Mouse (Mus musculus) erythroid progenitor cell, adult 5-6 weeks (primary cell): Measurements from ENCODE around the gene Catsperg1. TPM values are rescaled to one million over a fixed set of nuclear protein-coding genes. Genes with fewer than 3 reads are reported as not detected.
"Not testable (repeated sequence)": the region's sequence is repeated elsewhere in the genome, so short reads cannot be mapped to it uniquely, and the experiment has no call there.

Experiments
- ATAC-seq: replicated peaks from 2 replicates; pipeline ENCODE4 v1.8.0; 2016; ENCODE audit warnings: moderate number of reproducible peaks, mild to moderate bottlenecking, moderate TSS enrichment, inconsistent platforms; ENCODE audit not compliant: poor library complexity, low FRiP score, severe bottlenecking
- total RNA-seq, 2 experiments: library from RNA; stranded (forward) in 1 of 2; stranded (reverse) in 1 of 2; fragments of 150-400 nt in 1 of 2; fragments of 186-747, 209-891 nt in 1 of 2; gene quantifications; 2 replicates each; pipeline versions ENCODE4 v1.2.3 to v1.2.4; 2015 to 2017; ENCODE audit warnings: low replicate concordance in 2 of 2

The Catsperg1 gene
- not detected in 2 replicates for total RNA-seq (2015; ENCODE audit: low replicate concordance)
- total RNA-seq (2017; ENCODE audit: low replicate concordance), result not detected in 2 replicates

GRCm38 (mm10) chr7:29213675-29214082, at the start of gene Catsperg1:
Gene Catsperg1, minus strand, starts transcription at chr7:29214035.
- no peak for ATAC-seq

- ATAC-seq, result no peak
Measured at GRCm38 (mm10) chr7:29262151-29262550, 48.3 kb upstream of the Catsperg1 start.

DNA sequence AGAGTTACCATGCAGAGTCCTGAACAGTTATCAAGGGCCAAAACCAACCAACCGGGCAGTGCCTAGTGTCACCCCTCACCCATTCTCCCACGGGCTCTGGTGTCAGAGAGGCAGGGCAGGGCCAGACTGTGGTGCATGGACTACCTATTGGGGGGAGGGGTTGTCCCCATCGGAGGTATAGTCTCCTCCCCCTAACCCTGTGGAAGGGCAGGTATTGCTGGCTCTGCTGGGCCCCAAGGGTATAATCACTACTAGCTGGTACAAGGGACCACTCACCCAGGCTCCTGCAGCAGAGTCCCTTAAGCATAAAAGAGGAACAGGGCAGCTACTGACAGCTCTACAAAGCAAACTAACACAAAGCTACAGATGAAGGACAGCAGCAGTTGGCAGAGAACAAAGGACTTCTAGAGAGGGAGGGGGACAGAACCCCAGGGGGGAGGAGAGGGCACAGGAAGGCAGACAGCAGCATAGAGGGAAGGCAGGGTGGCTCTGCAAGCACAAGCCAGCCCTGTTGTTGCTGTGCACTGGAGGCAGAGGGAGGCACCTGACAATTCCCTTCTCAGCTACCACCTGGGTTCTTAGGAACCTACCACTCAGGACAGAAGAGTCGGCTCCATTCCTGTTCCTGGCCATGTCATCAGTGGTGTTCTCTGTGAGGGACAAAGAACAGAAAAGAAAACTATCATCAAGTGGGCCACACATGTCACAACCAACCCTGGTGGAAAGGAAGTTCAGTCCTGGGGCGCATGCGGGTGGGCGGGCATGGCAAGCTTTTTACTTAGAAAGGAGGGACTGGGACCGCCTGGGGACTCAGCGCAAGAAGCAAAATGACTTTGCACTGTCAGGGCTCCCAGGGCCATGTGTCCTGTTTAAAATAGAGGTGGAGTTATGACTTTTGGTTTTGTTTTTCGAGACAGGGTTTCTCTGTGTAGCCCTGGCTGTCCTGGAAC, 46.2 kb upstream of the Catsperg1 start:
- no peak for ATAC-seq

GRCm38 (mm10) chr7:29257368-29257767, 43.5 kb upstream of the Catsperg1 start:
- ATAC-seq, result no peak

GRCm38 (mm10) chr7:29255875-29256274, 42.0 kb upstream of the Catsperg1 start:
- ATAC-seq, result no peak

GRCm38 (mm10) chr7:29253842-29254241, 40.0 kb upstream of the Catsperg1 start:
- no peak for ATAC-seq

DNA sequence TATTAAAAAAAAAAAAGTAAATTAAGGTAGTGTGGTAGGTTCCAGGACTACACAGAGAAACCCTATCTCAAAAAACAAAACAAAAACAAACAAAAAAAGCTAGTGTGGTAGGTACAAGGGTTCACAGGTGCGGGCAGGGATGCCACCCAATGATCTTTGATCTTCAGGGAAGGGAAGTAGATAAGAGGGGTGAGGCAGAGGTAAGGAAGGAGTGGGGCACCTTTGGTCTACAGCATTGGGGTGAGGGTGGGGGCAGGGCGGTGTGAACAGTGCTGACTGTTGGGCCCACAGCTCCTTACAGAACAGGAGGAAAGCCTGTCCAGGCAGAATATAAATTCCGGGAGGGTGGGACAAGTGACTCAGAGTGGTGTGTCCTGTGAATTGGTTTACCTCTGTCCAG, 37.3 kb upstream of the Catsperg1 start:
- no peak for ATAC-seq

DNA sequence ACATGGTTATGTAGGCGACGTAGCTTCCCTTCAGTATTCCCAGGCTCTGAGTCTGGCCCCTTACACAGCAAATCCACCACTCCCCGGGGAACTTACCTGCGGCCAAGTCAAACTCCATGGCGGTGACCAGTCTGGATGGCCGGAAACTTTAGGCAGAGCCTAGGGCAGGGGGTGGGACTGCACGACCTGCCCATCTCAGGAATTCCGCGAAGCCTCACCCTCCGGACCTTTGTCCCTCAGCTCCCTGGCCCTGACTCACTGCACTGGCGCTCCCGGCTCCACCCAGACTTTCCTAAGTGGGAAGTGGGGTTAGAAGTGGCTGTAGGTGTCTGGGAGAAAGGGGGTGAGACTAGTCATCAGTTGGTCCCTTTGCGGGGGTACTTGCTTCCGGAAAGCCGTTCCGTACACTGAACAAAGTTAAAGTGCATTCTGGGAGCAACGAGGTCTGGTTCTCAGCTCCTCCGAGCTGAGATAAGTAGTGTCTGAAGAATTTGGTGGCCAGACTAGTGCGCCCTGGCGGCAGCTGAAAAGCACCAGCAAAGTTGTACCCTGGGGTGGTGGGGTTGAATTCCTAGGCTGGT, 34.5 kb upstream of the Catsperg1 start, which contains the start of gene 2200002D01Rik:
TSS of gene 2200002D01Rik (minus strand) at position 206 of the 581 bp plus-strand sequence.
- no peak for ATAC-seq

GRCm38 (mm10) chr7:29247706-29248105, 33.9 kb upstream of the Catsperg1 start:
- no peak for ATAC-seq

DNA sequence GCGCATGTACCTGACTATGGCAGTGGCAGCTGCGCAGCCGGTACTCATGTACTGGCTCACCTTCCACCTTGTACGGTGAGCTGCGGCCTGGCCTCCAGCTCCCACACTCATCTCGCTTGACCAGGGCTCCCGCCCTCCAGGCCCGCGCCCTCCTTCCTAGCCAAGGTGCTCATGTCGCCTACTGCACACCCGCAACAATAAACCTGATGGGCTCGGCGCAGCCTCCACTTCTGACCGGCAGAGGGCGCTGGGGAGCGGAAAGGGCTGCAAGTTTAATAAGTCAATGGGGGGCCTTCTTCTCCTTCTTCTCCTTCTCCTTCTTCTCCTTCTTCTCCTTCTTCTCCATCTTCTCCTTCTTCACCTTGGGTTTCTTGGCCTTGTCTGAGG, 33.5 kb upstream of the Catsperg1 start:
- ATAC-seq, result peak; percentile 53

GRCm38 (mm10) chr7:29246619-29247313, 32.9 kb upstream of the Catsperg1 start:
- no peak; the same call in 1 of the 2 replicates for ATAC-seq

GRCm38 (mm10) chr7:29246015-29246414, 32.2 kb upstream of the Catsperg1 start:
- no peak for ATAC-seq

GRCm38 (mm10) chr7:29244732-29245416, 31.0 kb upstream of the Catsperg1 start:
- ATAC-seq, result no peak

GRCm38 (mm10) chr7:29238019-29238967, 24.5 kb upstream of the Catsperg1 start, which contains the start of gene Yif1b:
Gene Yif1b, plus strand, starts transcription at chr7:29238329.
- peak; percentile 97 for ATAC-seq

- not testable (repeated sequence) for ATAC-seq
Measured at GRCm38 (mm10) chr7:29237596-29237995, 23.8 kb upstream of the Catsperg1 start.

GRCm38 (mm10) chr7:29236593-29236992, 22.8 kb upstream of the Catsperg1 start:
- ATAC-seq, result no peak

DNA sequence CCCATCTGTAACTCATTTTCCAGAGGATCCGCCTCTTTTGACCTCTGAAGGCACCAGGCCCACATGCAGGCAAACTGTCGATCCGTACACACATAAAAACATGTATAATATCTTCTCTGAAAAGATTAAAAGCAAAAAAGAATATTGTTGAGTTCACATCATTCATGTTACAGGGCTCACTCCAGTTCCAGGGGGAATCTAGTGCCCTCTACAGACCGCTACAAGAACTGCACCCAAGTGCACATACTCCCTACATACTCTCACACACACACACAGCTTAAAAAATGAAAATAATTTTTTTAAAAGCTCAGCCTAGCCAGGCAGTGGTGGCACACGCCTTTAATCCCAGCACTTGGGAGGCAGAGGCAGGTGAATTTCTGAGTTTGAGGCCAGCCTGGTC, 20.8 kb upstream of the Catsperg1 start:
- no peak for ATAC-seq

DNA sequence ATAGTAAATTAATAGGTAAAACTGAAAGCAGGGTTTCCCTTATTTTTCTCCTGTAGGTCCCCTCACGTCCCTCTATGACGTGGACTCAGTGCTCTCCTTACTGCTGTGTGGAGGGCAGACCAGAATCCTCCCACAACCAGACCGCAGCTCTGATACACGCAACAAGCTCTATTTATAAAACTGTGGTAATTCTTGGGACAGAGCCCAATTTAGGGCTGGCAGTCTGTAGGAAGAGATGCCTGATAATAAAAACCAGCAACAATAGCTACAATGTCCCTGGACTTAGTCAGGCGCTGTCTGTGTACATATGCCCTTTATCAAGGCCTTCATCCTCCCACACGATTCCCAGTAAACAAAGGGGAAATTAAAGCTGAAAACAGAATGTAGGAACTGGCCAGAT, 19.9 kb upstream of the Catsperg1 start:
- ATAC-seq, result no peak
